Mouse (Mus musculus) limb, embryonic 11.5 days (tissue): ENCODE measurements at regions not wholly inside any gene's neighbourhood (a gene's known extent, or its start where the extent isn't known, plus 50 kb on each side); places are given as distances from the start of the nearest gene placed in this dataset.
A peak's percentile ranks its signal among the peaks of the same experiment; 100 is the strongest.

ENCODE experiments used
- ATAC-seq: fragments of 200-750 bp; cut with Nextera tagmentation; 2 replicates; pipeline ENCODE4 v1.8.0; 2017; ENCODE audit warnings: low read depth; ENCODE audit not compliant: insufficient number of reproducible peaks, low FRiP score, low TSS enrichment
- DNase-seq: peaks from one replicate; pipeline ENCODE4 v3.0.0-alpha.2; 2015; ENCODE audit warnings: low spot score
- H3K27ac ChIP-seq: fragments of 300-500 bp; sonication (generic); replicated peaks from 2 replicates; pipeline ENCODE4 v1.5.1; 2014; ENCODE audit warnings: low read depth, mild to moderate bottlenecking, low read length
- H3K27me3 ChIP-seq: fragments of 300-500 bp; sonication (generic); 2 replicates; pipeline ENCODE4 v1.6.1; 2014; ENCODE audit warnings: mild to moderate bottlenecking, low read length, mixed read lengths; ENCODE audit not compliant: control insufficient read depth, insufficient read depth
- H3K36me3 ChIP-seq: fragments of 300-500 bp; sonication (generic); 2 replicates; pipeline ENCODE4 v1.6.1; 2014; ENCODE audit warnings: mild to moderate bottlenecking, low read length, moderate library complexity, mixed read lengths; ENCODE audit not compliant: control insufficient read depth, insufficient read depth
- H3K4me1 ChIP-seq: fragments of 300-500 bp; sonication (generic); 2 replicates; pipeline ENCODE4 v1.6.1; 2014; ENCODE audit warnings: low read length, mixed read lengths; ENCODE audit not compliant: control insufficient read depth, insufficient read depth
- H3K4me2 ChIP-seq: fragments of 300-500 bp; sonication (generic); 2 replicates; pipeline ENCODE4 v1.6.1; 2014; ENCODE audit warnings: low read depth, mild to moderate bottlenecking, moderate library complexity; ENCODE audit not compliant: severe bottlenecking
- H3K4me3 ChIP-seq: fragments of 300-500 bp; sonication (generic); 2 replicates; pipeline ENCODE4 v1.5.1; 2014; ENCODE audit warnings: low read depth, low read length
- H3K9ac ChIP-seq: fragments of 300-500 bp; sonication (generic); 2 replicates; pipeline ENCODE4 v1.6.1; 2014; ENCODE audit warnings: mild to moderate bottlenecking, low read length
- H3K9me3 ChIP-seq: fragments of 300-500 bp; sonication (generic); 2 replicates; pipeline ENCODE4 v1.6.1; 2016; ENCODE audit warnings: low read length; ENCODE audit not compliant: control insufficient read depth
- WGBS: fragments of 180-500 bp; shearing (Covaris S2); extraction: QIAGEN DNeasy Blood & Tissue Kit; methylation state at CpG from one replicate; pipeline ENCODE4 v1.1.7; 2014; 5-methylcytosine and 5-hydroxymethylcytosine counted together

DNA sequence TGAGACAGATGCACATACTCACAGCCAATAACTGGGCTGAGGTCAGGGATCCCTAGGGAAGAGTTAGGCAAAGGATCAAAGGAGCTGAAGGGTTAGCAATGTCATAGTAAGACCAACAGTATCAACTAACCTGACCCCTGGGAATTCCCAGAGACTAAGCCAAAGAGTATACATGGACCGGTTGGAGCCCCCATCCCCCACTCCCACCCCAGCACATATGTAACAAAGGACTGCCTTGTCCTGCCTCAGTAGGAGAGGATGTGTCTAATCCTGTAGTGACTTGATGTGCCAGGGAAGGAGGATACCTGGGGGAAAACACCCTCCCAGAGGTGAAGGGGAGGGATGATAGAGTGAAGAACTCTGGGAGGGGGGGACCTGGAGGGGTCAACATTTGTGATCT lies 119.4 kb upstream of the Gimd1 start:
- Histone ChIP-seq H3K36me3 (no peaks in the 10 kb centered on the region), H3K9ac (no peak overlapping the region), H3K27me3 (no peaks in the 10 kb centered on the region), H3K9me3 (no peaks in the 10 kb centered on the region), H3K27ac (no peak overlapping the region), H3K4me3 (no peak overlapping the region), H3K4me2 (no peak overlapping the region), H3K4me1 (no peaks in the 10 kb centered on the region)
- ATAC-seq (peak; percentile 24; the same call in 1 of the 2 replicates), DNase-seq (no peak)
- WGBS = 42% methylated on average over 1 of the region's 1 CpGs

DNA sequence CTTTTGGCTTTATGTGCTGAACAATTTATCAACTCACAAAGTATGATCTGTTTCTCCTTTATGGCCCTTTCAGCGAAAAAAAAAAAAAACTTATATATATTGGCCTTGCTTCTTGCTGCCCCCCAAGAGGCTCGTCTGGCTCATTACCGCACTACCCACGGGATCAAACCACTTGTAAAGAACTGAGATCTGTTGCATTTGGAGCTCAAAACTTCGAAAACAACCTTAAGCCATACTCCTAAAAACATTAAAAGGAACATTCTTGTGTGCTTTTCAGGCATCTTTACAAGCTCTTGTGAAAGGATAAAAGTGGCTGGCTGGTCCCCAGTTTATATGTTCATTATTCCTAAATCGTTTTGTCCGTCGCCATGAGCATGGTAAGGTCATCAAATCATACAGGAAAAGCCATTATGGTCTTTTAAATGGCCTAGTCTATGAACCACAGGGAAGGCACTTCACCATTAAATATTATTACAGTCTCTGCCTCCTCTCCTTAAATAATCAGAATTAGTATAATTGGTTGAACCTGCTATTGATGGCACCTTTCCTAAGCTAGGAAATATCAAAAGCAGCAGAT lies 117.0 kb upstream of the Gimd1 start:
- no peaks in the 10 kb centered on the region for H3K4me1 ChIP-seq
- no peak overlapping the region for H3K4me3 ChIP-seq
- H3K27ac ChIP-seq = no peak overlapping the region
- H3K4me2 ChIP-seq = no peak overlapping the region
- no peaks in the 10 kb centered on the region for H3K27me3 ChIP-seq
- 43% methylated on average over 8 of the region's 8 CpGs for WGBS
- ATAC-seq (0 out of 2 replicates have a peak, but pooled peaks have one; percentile 37), DNase-seq (no peak)
- no peak overlapping the region for H3K9ac ChIP-seq
- no peaks in the 10 kb centered on the region for H3K9me3 ChIP-seq
- H3K36me3 ChIP-seq = no peaks in the 10 kb centered on the region

GRCm38 (mm10) chr3:132533323-132533904 lies 96.2 kb upstream of the Gimd1 start:
- Histone ChIP-seq H3K9me3 (no peaks in the 10 kb centered on the region), H3K36me3 (no peaks in the 10 kb centered on the region), H3K27ac (no peak overlapping the region), H3K27me3 (no peaks in the 10 kb centered on the region), H3K4me3 (no peak overlapping the region), H3K9ac (no peak overlapping the region), H3K4me2 (no peak overlapping the region), H3K4me1 (no peaks in the 10 kb centered on the region)
- ATAC-seq (no peak), DNase-seq (no peak)
- 75% methylated on average over 4 of the region's 4 CpGs for WGBS

GRCm38 (mm10) chr3:132539780-132540658 lies 89.6 kb upstream of the Gimd1 start:
- H3K4me3 ChIP-seq = no peak overlapping the region
- 85% methylated on average over 9 of the region's 9 CpGs for WGBS
- H3K4me1 ChIP-seq = no peaks in the 10 kb centered on the region
- no peaks in the 10 kb centered on the region for H3K27me3 ChIP-seq
- H3K27ac ChIP-seq = no peak overlapping the region
- no peak for DNase-seq
- no peaks in the 10 kb centered on the region for H3K9me3 ChIP-seq
- peak; percentile 17; the same call in 1 of the 2 replicates for ATAC-seq
- no peak overlapping the region for H3K9ac ChIP-seq
- H3K36me3 ChIP-seq = no peaks in the 10 kb centered on the region
- no peak overlapping the region for H3K4me2 ChIP-seq

- Histone ChIP-seq H3K27ac (no peak overlapping the region), H3K9ac (no peak overlapping the region), H3K4me2 (no peak overlapping the region), H3K27me3 (no peaks in the 10 kb centered on the region), H3K36me3 (no peaks in the 10 kb centered on the region), H3K9me3 (no peaks in the 10 kb centered on the region), H3K4me3 (no peak overlapping the region), H3K4me1 (no peaks in the 10 kb centered on the region)
- DNase-seq = no peak
- 87% methylated on average over 6 of the region's 6 CpGs for WGBS
- ATAC-seq = no peak
Observed at GRCm38 (mm10) chr3:132551238-132551808, 78.3 kb upstream of the Gimd1 start.

DNA sequence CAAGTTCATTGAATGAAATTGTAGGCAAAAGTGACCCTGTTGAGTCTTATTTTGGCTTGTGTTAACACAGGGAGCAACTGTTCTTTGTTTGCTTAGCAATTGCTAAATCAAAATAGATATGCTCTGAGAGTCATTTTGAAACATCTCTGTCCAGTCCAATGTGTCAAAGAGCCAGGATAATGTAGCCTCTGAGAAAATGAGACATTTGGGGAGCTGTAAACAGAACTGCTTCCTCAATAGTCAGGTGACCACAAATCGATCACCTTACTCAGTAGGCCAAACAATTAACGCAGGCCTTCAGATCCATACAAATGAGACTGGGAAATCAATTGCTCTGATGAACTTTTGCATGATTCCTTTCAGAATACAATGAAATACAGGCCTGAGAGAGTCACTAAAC lies 63.9 kb upstream of the Gimd1 start:
- WGBS = 89% methylated on average over 2 of the region's 2 CpGs

GRCm38 (mm10) chr3:132566301-132566700 lies 63.3 kb upstream of the Gimd1 start:
- Histone ChIP-seq H3K27ac (no peak overlapping the region), H3K36me3 (no peaks in the 10 kb centered on the region), H3K9ac (no peak overlapping the region), H3K4me1 (no peaks in the 10 kb centered on the region), H3K9me3 (no peaks in the 10 kb centered on the region), H3K4me3 (no peak overlapping the region), H3K4me2 (no peak overlapping the region), H3K27me3 (no peaks in the 10 kb centered on the region)
- ATAC-seq = no peak
- WGBS = 29% methylated on average over 7 of the region's 7 CpGs
- DNase-seq = no peak

More for the DNA sequence above, 63.9 kb upstream of the Gimd1 start:
- DNase-seq = no peak
- Histone ChIP-seq H3K4me2 (no peak overlapping the region), H3K9me3 (no peaks in the 10 kb centered on the region), H3K36me3 (no peaks in the 10 kb centered on the region), H3K4me1 (no peaks in the 10 kb centered on the region), H3K9ac (no peak overlapping the region), H3K27me3 (no peaks in the 10 kb centered on the region), H3K4me3 (no peak overlapping the region), H3K27ac (no peak overlapping the region)
- no peak for ATAC-seq
